Mouse (Mus musculus) kidney, adult 2 months (tissue): ENCODE measurements around the gene Hba-a1. TPM values are rescaled to one million over a fixed set of nuclear protein-coding genes. Genes with fewer than 3 reads are reported as not detected.

Experiments used
- DNase-seq: peaks from one replicate; pipeline ENCODE4 v3.0.0; 2021
- H3K27ac ChIP-seq: fragments of 200-500 bp; 2 replicates; pipeline ENCODE4 v1.5.1; 2012; ENCODE audit warnings: low read depth, low read length, control low read depth, inconsistent platforms; ENCODE audit not compliant: insufficient read depth
- H3K27me3 ChIP-seq: fragments of 200-500 bp; replicated peaks from 2 replicates; pipeline ENCODE4 v1.6.1; 2012; ENCODE audit warnings: mild to moderate bottlenecking, moderate library complexity, low read length, inconsistent platforms; ENCODE audit not compliant: control insufficient read depth, insufficient read depth
- H3K36me3 ChIP-seq: fragments of 200-500 bp; 2 replicates; pipeline ENCODE4 v1.6.1; 2012; ENCODE audit warnings: mild to moderate bottlenecking, moderate library complexity, low read length, inconsistent platforms; ENCODE audit not compliant: control insufficient read depth, insufficient read depth
- H3K4me1 ChIP-seq: fragments of 200-500 bp; 2 replicates; pipeline ENCODE4 v1.6.1; 2011; ENCODE audit warnings: low read length; ENCODE audit not compliant: control insufficient read depth, insufficient read depth
- H3K4me3 ChIP-seq: fragments of 200-500 bp; 2 replicates; pipeline ENCODE4 v1.5.1; 2011; ENCODE audit warnings: mild to moderate bottlenecking, low read depth, low read length, control low read depth; ENCODE audit not compliant: insufficient read depth
- CTCF ChIP-seq: fragments of 200-500 bp; conservative IDR thresholded peaks from 2 replicates; pipeline ENCODE4 v1.5.1; 2011; ENCODE audit warnings: low read depth, mild to moderate bottlenecking, control low read depth, low read length, moderate library complexity, mixed read lengths; ENCODE audit not compliant: insufficient read depth, insufficient read length
- POLR2A ChIP-seq: fragments of 200-500 bp; IDR thresholded peaks from one replicate; pipeline ENCODE4 v1.6.1; 2011; ENCODE audit warnings: low read depth, low read length, control low read depth
- WGBS: fragments of 180-500 bp; shearing (Covaris S2); methylation state at CpG from one replicate; pipeline ENCODE4 v1.1.7; 2018; 5-methylcytosine and 5-hydroxymethylcytosine counted together
- polyA plus RNA-seq: library from polyadenylated mRNA; depleted of rRNA; stranded (reverse); fragments of >200 nt; gene quantifications from 2 replicates; pipeline ENCODE4 v1.2.3, GENCODE M21; 2012

Hba-a1 gene
- polyA plus RNA-seq, 1 experiment = 2,108 TPM

- peaks cover 22% of the 10 kb centered on the region for H3K4me1 ChIP-seq
- no peaks in the 10 kb centered on the region; the same call in 1 of the 2 replicates for H3K36me3 ChIP-seq
- no peak overlapping the region for H3K4me3 ChIP-seq
- TF ChIP-seq POLR2A (no peak), CTCF (peak; percentile 98)
- peak; percentile 85 for DNase-seq
- H3K27ac ChIP-seq = no peak overlapping the region
- 56% methylated on average over 5 of the region's 5 CpGs for WGBS
- no peaks in the 10 kb centered on the region for H3K27me3 ChIP-seq
Measured at GRCm38 (mm10) chr11:32238093-32238860, 45.0 kb upstream of the Hba-a1 start.

- peaks cover 13% of the 10 kb centered on the region; the same call in 1 of the 2 replicates for H3K4me1 ChIP-seq
- TF ChIP-seq POLR2A = no peak
- TF ChIP-seq CTCF = no peak
- peak overlapping the region; percentile 20; the same call in 1 of the 2 replicates for H3K27ac ChIP-seq
- no peaks in the 10 kb centered on the region for H3K27me3 ChIP-seq
- no peaks in the 10 kb centered on the region; the same call in 1 of the 2 replicates for H3K36me3 ChIP-seq
- no peak overlapping the region for H3K4me3 ChIP-seq
- peak; percentile 69 for DNase-seq
Measured at GRCm38 (mm10) chr11:32241391-32241790, 41.9 kb upstream of the Hba-a1 start.

- 84% methylated on average over 3 of the region's 3 CpGs for WGBS
- no peak for DNase-seq
- no peaks in the 10 kb centered on the region; the same call in 1 of the 2 replicates for H3K36me3 ChIP-seq
Measured at GRCm38 (mm10) chr11:32242209-32242608, 41.1 kb upstream of the Hba-a1 start.

GRCm38 (mm10) chr11:32243205-32243955 lies 39.9 kb upstream of the Hba-a1 start:
- DNase-seq = peak; percentile 53
- WGBS = 48% methylated on average over 7 of the region's 7 CpGs
- Histone ChIP-seq H3K36me3 (no peaks in the 10 kb centered on the region; the same call in 1 of the 2 replicates), H3K4me3 (no peak overlapping the region), H3K4me1 (peaks cover 3% of the 10 kb centered on the region; the same call in 1 of the 2 replicates), H3K27ac (no peak overlapping the region), H3K27me3 (no peaks in the 10 kb centered on the region)
- TF ChIP-seq CTCF (no peak), POLR2A (no peak)

More at GRCm38 (mm10) chr11:32242209-32242608, 41.1 kb upstream of the Hba-a1 start:
- no peak overlapping the region for H3K27ac ChIP-seq
- TF ChIP-seq POLR2A = no peak
- H3K4me3 ChIP-seq = no peak overlapping the region
- H3K27me3 ChIP-seq = no peaks in the 10 kb centered on the region
- H3K4me1 ChIP-seq = peaks cover 5% of the 10 kb centered on the region; the same call in 1 of the 2 replicates

GRCm38 (mm10) chr11:32244064-32244463 lies 39.2 kb upstream of the Hba-a1 start:
- 66% methylated on average over 3 of the region's 3 CpGs for WGBS
- TF ChIP-seq CTCF (no peak), POLR2A (no peak)
- no peaks in the 10 kb centered on the region; the same call in 1 of the 2 replicates for H3K36me3 ChIP-seq
- H3K4me3 ChIP-seq = no peak overlapping the region
- H3K4me1 ChIP-seq = peaks cover 3% of the 10 kb centered on the region; the same call in 1 of the 2 replicates
- no peaks in the 10 kb centered on the region for H3K27me3 ChIP-seq
- no peak overlapping the region for H3K27ac ChIP-seq
- no peak for DNase-seq

- H3K27me3 ChIP-seq = no peaks in the 10 kb centered on the region
- TF ChIP-seq CTCF (no peak), POLR2A (no peak)
- H3K27ac ChIP-seq = no peak overlapping the region
- H3K4me1 ChIP-seq = peaks cover 3% of the 10 kb centered on the region; the same call in 1 of the 2 replicates
- WGBS = 82% methylated on average over 1 of the region's 1 CpGs
- H3K4me3 ChIP-seq = no peak overlapping the region
- DNase-seq = no peak
- H3K36me3 ChIP-seq = peaks cover 1% of the 10 kb centered on the region
Measured at GRCm38 (mm10) chr11:32244617-32245016, 38.7 kb upstream of the Hba-a1 start.

- 96% methylated on average over 6 of the region's 6 CpGs for WGBS
- TF ChIP-seq CTCF (no peak), POLR2A (no peak)
Measured at GRCm38 (mm10) chr11:32245614-32246013, 37.7 kb upstream of the Hba-a1 start.

More at GRCm38 (mm10) chr11:32245614-32246013, 37.7 kb upstream of the Hba-a1 start:
- Histone ChIP-seq H3K27me3 (no peaks in the 10 kb centered on the region), H3K36me3 (peaks cover 1% of the 10 kb centered on the region), H3K4me3 (no peak overlapping the region), H3K27ac (no peak overlapping the region), H3K4me1 (peaks cover 3% of the 10 kb centered on the region; the same call in 1 of the 2 replicates)
- no peak for DNase-seq
